25 mouse cellular contexts compared by ENCODE assay signal in genomic region chr9:44141951-44142350, GRCm38 (mm10). TPM values are rescaled to one million over a fixed set of nuclear protein-coding genes. Genes with fewer than 3 reads are reported as not detected.
A peak's percentile ranks its signal among the peaks of the same experiment; 100 is the strongest.
DNase-seq lines count a peak whose midpoint lies in the region; ATAC-seq and TF ChIP-seq lines count a peak whose summit lies in the region.
"Had no signal": no experiment of that assay in that cellular context is flagged by ENCODE, and none has a peak within 500 bp of the region (broad histone marks: within the 10 kb centered on the region; RNA-seq: fewer than 3 reads in every experiment).

No protein-coding gene starts in this region.

- H3K36me3 ChIP-seq in midbrain, embryonic 11.5 days (ENCODE audit: control insufficient read depth, insufficient read depth, low read length) = no peaks in the 10 kb centered on the region; the same call in 1 of the 2 replicates
- peaks cover 50% of the 10 kb centered on the region for H3K36me3 ChIP-seq in midbrain, embryonic 13.5 days
- 0 out of 2 replicates have a peak, but pooled peaks cover 2% of the 10 kb centered on the region for H3K36me3 ChIP-seq in stomach, postnatal 0 days (ENCODE audit: control insufficient read depth, insufficient read depth, low read length)

- no peaks in the 10 kb centered on the region for H3K27me3 ChIP-seq in midbrain, embryonic 11.5 days (ENCODE audit: control insufficient read depth, insufficient read depth, low read length)
- 0 out of 2 replicates have a peak, but pooled peaks cover 3% of the 10 kb centered on the region for H3K27me3 ChIP-seq in midbrain, embryonic 13.5 days
- H3K27me3 ChIP-seq in stomach, postnatal 0 days (ENCODE audit: control insufficient read depth, insufficient read depth, low read length) = no peaks in the 10 kb centered on the region
- H3K27me3 ChIP-seq: CH12.LX; embryonic facial prominence, embryonic 13.5 days; embryonic facial prominence, embryonic 15.5 days had no signal

- peak overlapping the region; percentile 6; the same call in 1 of the 2 replicates for H3K27ac ChIP-seq in layer of hippocampus, adult 2 months
- H3K27ac ChIP-seq in midbrain, embryonic 11.5 days (ENCODE audit: low read depth, low read length) = no peak overlapping the region
- H3K27ac ChIP-seq in midbrain, embryonic 13.5 days = no peak overlapping the region
- 0 out of 2 replicates have a peak overlapping the region, but pooled peaks have one; percentile 0 for H3K27ac ChIP-seq in stomach, postnatal 0 days (replicated peaks)
- H3K27ac ChIP-seq: embryonic facial prominence, embryonic 13.5 days; embryonic facial prominence, embryonic 15.5 days; forebrain, embryonic 10.5 days; forebrain, embryonic 12.5 days had no signal

- no peak for TF ChIP-seq EP300 in stomach, postnatal 0 days (optimal IDR thresholded peaks at IDR 0.05)

- TF ChIP-seq CTCF in layer of hippocampus, adult 2 months (conservative IDR thresholded peaks at IDR 0.05) = no peak
- no peak for TF ChIP-seq CTCF in stomach, postnatal 0 days (IDR thresholded peaks at IDR 0.05; ENCODE audit: low read depth)

- H3K4me3 ChIP-seq in layer of hippocampus, adult 2 months = no peak overlapping the region
- no peak overlapping the region for H3K4me3 ChIP-seq in midbrain, embryonic 11.5 days (ENCODE audit: low read depth, low read length)
- H3K4me3 ChIP-seq in midbrain, embryonic 13.5 days (replicated peaks) = no peak overlapping the region
- H3K4me3 ChIP-seq in stomach, postnatal 0 days (ENCODE audit: low read depth, low read length) = no peak overlapping the region
- H3K4me3 ChIP-seq: embryonic facial prominence, embryonic 13.5 days; embryonic facial prominence, embryonic 15.5 days; erythroblast, embryonic 14.5 days; forebrain, embryonic 10.5 days; forebrain, embryonic 12.5 days had no signal

- no peaks in the 10 kb centered on the region for H3K4me1 ChIP-seq in midbrain, embryonic 11.5 days (ENCODE audit: control insufficient read depth, insufficient read depth, low read length)
- no peaks in the 10 kb centered on the region for H3K4me1 ChIP-seq in midbrain, embryonic 13.5 days (replicated peaks)
- no peaks in the 10 kb centered on the region; the same call in 1 of the 2 replicates for H3K4me1 ChIP-seq in stomach, postnatal 0 days (replicated peaks; ENCODE audit: control insufficient read depth, insufficient read depth)
- H3K4me1 ChIP-seq: forebrain, embryonic 12.5 days had no signal

- no peak for DNase-seq in layer of hippocampus, adult 2 months (ENCODE audit: low spot score in 2 of 2)
- DNase-seq in layer of hippocampus, postnatal 25 days (ENCODE audit: extremely low spot score in 1 of 2, low spot score in 1 of 2) = no peak
- peak; percentile 77 for DNase-seq in midbrain, embryonic 11.5 days (ENCODE audit: low spot score, missing footprints)
- DNase-seq in stomach, postnatal 0 days (ENCODE audit: low spot score) = no peak
- DNase-seq in ovary, adult 18-20 months (ENCODE audit: low spot score) = no peak
- DNase-seq: adrenal gland, adult 2 months; adrenal gland, postnatal 10 days; adrenal gland, postnatal 25 days; cerebellum, adult 11 months; cerebellum, adult 18-20 months; cerebellum, adult 8-10 months; cerebellum, adult 9-11 months; cerebellum, postnatal 36 days; embryo, embryonic 11 days had no signal

- H3K9ac ChIP-seq in midbrain, embryonic 11.5 days (ENCODE audit: low read length) = no peak overlapping the region
- no peak overlapping the region for H3K9ac ChIP-seq in midbrain, embryonic 13.5 days (replicated peaks)
- no peak overlapping the region for H3K9ac ChIP-seq in stomach, postnatal 0 days (ENCODE audit: low read length)
- H3K9ac ChIP-seq: embryonic facial prominence, embryonic 13.5 days; embryonic facial prominence, embryonic 15.5 days; forebrain, embryonic 12.5 days had no signal

- WGBS in midbrain, embryonic 11.5 days = 64% methylated on average over 5 of the region's 5 CpGs
- 62% methylated on average over 5 of the region's 5 CpGs for WGBS in midbrain, embryonic 13.5 days
- 71% methylated on average over 5 of the region's 5 CpGs for WGBS in stomach, postnatal 0 days

- ATAC-seq in midbrain, embryonic 11.5 days (ENCODE audit: low FRiP score) = no peak
- ATAC-seq in midbrain, embryonic 13.5 days = no peak
- ATAC-seq in stomach, postnatal 0 days (ENCODE audit: low FRiP score, low TSS enrichment) = no peak
- ATAC-seq: forebrain, embryonic 14.5 days; forebrain, embryonic 16.5 days had no signal

- no peak overlapping the region for H3K4me2 ChIP-seq in midbrain, embryonic 11.5 days
- no peak overlapping the region for H3K4me2 ChIP-seq in midbrain, embryonic 13.5 days (replicated peaks)
- no peak overlapping the region for H3K4me2 ChIP-seq in stomach, postnatal 0 days (replicated peaks; ENCODE audit: low read depth)
- H3K4me2 ChIP-seq: embryonic facial prominence, embryonic 13.5 days; embryonic facial prominence, embryonic 15.5 days; forebrain, embryonic 12.5 days had no signal

- no peaks in the 10 kb centered on the region for H3K9me3 ChIP-seq in midbrain, embryonic 11.5 days (ENCODE audit: control insufficient read depth, low read length)
- no peaks in the 10 kb centered on the region for H3K9me3 ChIP-seq in midbrain, embryonic 13.5 days
- no peaks in the 10 kb centered on the region for H3K9me3 ChIP-seq in stomach, postnatal 0 days (ENCODE audit: control insufficient read depth, low read length)
- H3K9me3 ChIP-seq: embryonic facial prominence, embryonic 13.5 days; embryonic facial prominence, embryonic 15.5 days; forebrain, embryonic 10.5 days; forebrain, embryonic 12.5 days had no signal

RNA-seq across cellular contexts. Expression of gene Mcam, which starts 7.7 kb away (rescaled TPM):
- total RNA-seq in layer of hippocampus, adult 2 months (2021) = 10 to 100 TPM; 10.1 to 15.9 TPM
- total RNA-seq in layer of hippocampus, postnatal 25 days (2021) = 10 to 100 TPM; 22.5 to 29.3 TPM
- 14.5 and 15.2 TPM in 2 replicates for polyA plus RNA-seq in midbrain, embryonic 11.5 days (2014; fragmentation: Nextera tagmentation; extraction: Ambion mirVana)
- polyA plus RNA-seq in midbrain, embryonic 13.5 days (2015; fragmentation: Nextera tagmentation; extraction: Ambion mirVana) = 11.6 and 13.7 TPM in 2 replicates
- 43.9 and 44.5 TPM in 2 replicates for polyA plus RNA-seq in stomach, postnatal 0 days (2015; fragmentation: Nextera tagmentation; extraction: Ambion mirVana)
- polyA plus RNA-seq: erythroblast, embryonic 14.5 days had no signal

RNA-seq across cellular contexts. Expression of gene Rnf26, which starts 28.6 kb away (rescaled TPM):
- 10 to 100 TPM; 29.2 to 30.7 TPM for total RNA-seq in layer of hippocampus, adult 2 months (2021)
- total RNA-seq in layer of hippocampus, postnatal 25 days (2021) = 10 to 100 TPM; 30.3 to 33.0 TPM
- 49.5 and 56.4 TPM in 2 replicates for polyA plus RNA-seq in midbrain, embryonic 11.5 days (2014; fragmentation: Nextera tagmentation; extraction: Ambion mirVana)
- polyA plus RNA-seq in midbrain, embryonic 13.5 days (2015; fragmentation: Nextera tagmentation; extraction: Ambion mirVana) = 29.9 and 32.7 TPM in 2 replicates
- 22.0 and 22.2 TPM in 2 replicates for polyA plus RNA-seq in stomach, postnatal 0 days (2015; fragmentation: Nextera tagmentation; extraction: Ambion mirVana)

RNA-seq across cellular contexts. Expression of gene Gm49380, which starts 28.7 kb away (rescaled TPM):
- under 1 TPM; 0.27 to 0.38 TPM for total RNA-seq in layer of hippocampus, adult 2 months (2021)
- total RNA-seq in layer of hippocampus, postnatal 25 days (2021) = under 1 TPM in 1 of 2 experiments, not detected in 1; 0.28 TPM
- 0.23 and 0.36 TPM in 2 replicates for polyA plus RNA-seq in midbrain, embryonic 11.5 days (2014; fragmentation: Nextera tagmentation; extraction: Ambion mirVana)
- 0.24 and 0.36 TPM in 2 replicates for polyA plus RNA-seq in midbrain, embryonic 13.5 days (2015; fragmentation: Nextera tagmentation; extraction: Ambion mirVana)
- polyA plus RNA-seq in stomach, postnatal 0 days (2015; fragmentation: Nextera tagmentation; extraction: Ambion mirVana) = 0.05 TPM in 1 of 2 replicates, not detected in the other
- total RNA-seq: CH12.LX; common myeloid progenitor, adult 5-6 weeks; MEL had no signal
- polyA plus RNA-seq: erythroblast, embryonic 14.5 days had no signal

RNA-seq across cellular contexts. Expression of gene C1qtnf5, which starts 34.9 kb away (rescaled TPM):
- total RNA-seq in layer of hippocampus, adult 2 months (2021) = 10 to 100 TPM; 12.3 to 14.4 TPM
- total RNA-seq in layer of hippocampus, postnatal 25 days (2021) = 10 to 100 TPM; 13.6 to 16.8 TPM
- polyA plus RNA-seq in midbrain, embryonic 11.5 days (2014; fragmentation: Nextera tagmentation; extraction: Ambion mirVana) = 0.85 and 0.99 TPM in 2 replicates
- 1.9 and 2.5 TPM in 2 replicates for polyA plus RNA-seq in midbrain, embryonic 13.5 days (2015; fragmentation: Nextera tagmentation; extraction: Ambion mirVana)
- polyA plus RNA-seq in stomach, postnatal 0 days (2015; fragmentation: Nextera tagmentation; extraction: Ambion mirVana) = 5.3 and 6.5 TPM in 2 replicates
- total RNA-seq: CH12.LX; common myeloid progenitor, adult 5-6 weeks had no signal
- polyA plus RNA-seq: forebrain, embryonic 10.5 days had no signal

RNA-seq across cellular contexts. Expression of gene Mfrp, which starts 40.4 kb away (rescaled TPM):
- 1 to 10 TPM in 1 of 2 experiments, not detected in 1; 1.3 TPM for total RNA-seq in layer of hippocampus, adult 2 months (2021)
- total RNA-seq in layer of hippocampus, postnatal 25 days (2021) = under 1 TPM; 0.31 to 0.49 TPM
- polyA plus RNA-seq in midbrain, embryonic 11.5 days (2014; fragmentation: Nextera tagmentation; extraction: Ambion mirVana) = not detected in 2 replicates
- 0.16 TPM in 1 of 2 replicates, not detected in the other for polyA plus RNA-seq in midbrain, embryonic 13.5 days (2015; fragmentation: Nextera tagmentation; extraction: Ambion mirVana)
- not detected in 2 replicates for polyA plus RNA-seq in stomach, postnatal 0 days (2015; fragmentation: Nextera tagmentation; extraction: Ambion mirVana)
- total RNA-seq: adrenal gland, postnatal 25 days; CH12.LX; common myeloid progenitor, adult 5-6 weeks; MEL had no signal
- polyA plus RNA-seq: erythroblast, embryonic 14.5 days; forebrain, embryonic 14.5 days; forebrain, embryonic 16.5 days had no signal

Comparison
In these comparisons a context has a peak if more than half of its experiments do, and no peak if none do; other contexts are left out.
1. H3K27ac ChIP-seq: peak in layer of hippocampus, adult 2 months (single experiment) and stomach, postnatal 0 days (single experiment); none in midbrain, embryonic 11.5 days (single experiment) and midbrain, embryonic 13.5 days (single experiment).